Mouse (Mus musculus) natural killer cell, adult 2 months (primary cell): ENCODE data around the gene Olfr291.

ENCODE experiments used
- DNase-seq, 2 experiments: peaks; one replicate each; pipeline ENCODE4 v3.0.0; 2022; ENCODE audit warnings: low spot score in 2 of 2

Gene Olfr291

GRCm38 (mm10) chr7:84853253-84853652, at the start of gene Olfr291:
Gene Olfr291, plus strand, starts transcription at chr7:84853553.
- DNase-seq = no peak

- no peak for DNase-seq
Measured at GRCm38 (mm10) chr7:84805224-84805623, 48.1 kb upstream of the Olfr291 start.

- no peak for DNase-seq
Measured at GRCm38 (mm10) chr7:84806159-84806558, 47.2 kb upstream of the Olfr291 start.

- DNase-seq = no peak
Measured at GRCm38 (mm10) chr7:84884530-84884929, 31.2 kb downstream of the Olfr291 start.
